Mouse (Mus musculus) brain, embryonic 14.5 days (tissue): ENCODE data around the gene Fam229a.

Source experiments
- CTCF ChIP-seq: fragments of 200-500 bp; IDR thresholded peaks from 2 replicates; pipeline ENCODE4 v1.5.1; 2012; ENCODE audit warnings: inconsistent platforms, mild to moderate bottlenecking, moderate library complexity, borderline replicate concordance; ENCODE audit not compliant: insufficient read depth, insufficient read length; ENCODE audit errors: extremely low read depth
- POLR2A ChIP-seq: fragments of 200-500 bp; IDR thresholded peaks from 2 replicates; pipeline ENCODE4 v1.6.1; 2012; ENCODE audit warnings: mild to moderate bottlenecking, inconsistent platforms, borderline replicate concordance; ENCODE audit not compliant: poor library complexity, insufficient read depth, insufficient read length, severe bottlenecking; ENCODE audit errors: extremely low read depth

- no peak for TF ChIP-seq CTCF
- no peak for TF ChIP-seq POLR2A
These were observed 18.7 kb downstream of the Fam229a start for GRCm38 (mm10) chr4:129509650-129510049.
